Mouse (Mus musculus) bone marrow, adult 2 months (tissue): ENCODE measurements at regions not wholly inside any gene's neighbourhood (a gene's known extent, or its start where the extent isn't known, plus 50 kb on each side); places are given as distances from the start of the nearest gene placed in this dataset.

Source experiments
- CTCF ChIP-seq: fragments of 200-500 bp; IDR thresholded peaks from 2 replicates; pipeline ENCODE4 v1.5.1; 2011; ENCODE audit warnings: low read length, control low read depth; ENCODE audit not compliant: control insufficient read depth, insufficient read depth
- POLR2A ChIP-seq: fragments of 200-500 bp; IDR thresholded peaks from 2 replicates; pipeline ENCODE4 v1.6.1; 2011; ENCODE audit warnings: low read depth, mild to moderate bottlenecking, control low read depth, low read length, borderline replicate concordance; ENCODE audit not compliant: control insufficient read depth

- no peak for TF ChIP-seq POLR2A
- TF ChIP-seq CTCF = no peak
Observed at GRCm38 (mm10) chr16:86138171-86138570, 236.5 kb upstream of the Adamts5 start.
